ENCODE assay signal across 25 mouse cellular contexts in genomic region chr1:126637515-126637914, GRCm38 (mm10).
"Had no signal": no experiment of that assay in that cellular context is flagged by ENCODE, and none has a peak within 500 bp of the region (broad histone marks: within the 10 kb centered on the region; RNA-seq: fewer than 3 reads in every experiment).

No protein-coding gene starts in this region.

- H3K27me3 ChIP-seq: heart, embryonic 12.5 days; hindbrain, embryonic 12.5 days; intestine, embryonic 15.5 days; limb, embryonic 12.5 days had no signal

- H3K4me1 ChIP-seq: heart, embryonic 10.5 days; heart, embryonic 12.5 days; hindbrain, embryonic 10.5 days; hindbrain, embryonic 12.5 days; intestine, embryonic 15.5 days; limb, embryonic 10.5 days; limb, embryonic 12.5 days had no signal

- H3K9me3 ChIP-seq: heart, embryonic 10.5 days; heart, embryonic 12.5 days; hindbrain, embryonic 10.5 days; hindbrain, embryonic 12.5 days; intestine, embryonic 15.5 days; limb, embryonic 10.5 days; limb, embryonic 12.5 days had no signal

- ATAC-seq: forebrain, embryonic 16.5 days; hindbrain, embryonic 16.5 days; inflammation-experienced regulatory T-cells, adult 6 months; intestine, embryonic 15.5 days; intestine, postnatal 0 days had no signal

- H3K9ac ChIP-seq: heart, embryonic 12.5 days; hindbrain, embryonic 12.5 days; hindbrain, embryonic 14.5 days; intestine, embryonic 15.5 days; limb, embryonic 12.5 days had no signal

- H3K4me3 ChIP-seq: gastrocnemius, adult 2 months; heart, adult 2 months; heart, embryonic 10.5 days; heart, embryonic 12.5 days; hindbrain, embryonic 10.5 days; hindbrain, embryonic 12.5 days; intestine, embryonic 15.5 days; layer of hippocampus, adult 2 months; left cerebral cortex, adult 2 months; limb, embryonic 10.5 days; limb, embryonic 12.5 days had no signal

- H3K27ac ChIP-seq: gastrocnemius, adult 2 months; heart, adult 2 months; heart, embryonic 10.5 days; hindbrain, embryonic 10.5 days; hindbrain, embryonic 12.5 days; hindbrain, embryonic 14.5 days; intestine, embryonic 15.5 days; layer of hippocampus, adult 2 months; left cerebral cortex, adult 2 months; limb, embryonic 10.5 days; limb, embryonic 12.5 days had no signal

- DNase-seq: gastrocnemius, adult 2 months; gastrocnemius, postnatal 10 days; gastrocnemius, postnatal 25 days; heart, adult 2 months; heart, postnatal 10 days; heart, postnatal 4 days; kidney, adult 18-20 months; kidney, adult 8-10 months; kidney, postnatal 10 days; kidney, postnatal 25 days; kidney, postnatal 4 days had no signal

- H3K4me2 ChIP-seq: heart, embryonic 12.5 days; hindbrain, embryonic 12.5 days; hindbrain, embryonic 14.5 days; intestine, embryonic 15.5 days; limb, embryonic 12.5 days had no signal

- H3K36me3 ChIP-seq: heart, embryonic 10.5 days; heart, embryonic 12.5 days; hindbrain, embryonic 12.5 days; intestine, embryonic 15.5 days; limb, embryonic 10.5 days; limb, embryonic 12.5 days had no signal
